Mouse (Mus musculus) urinary bladder, postnatal 25 days (tissue): ENCODE data around the gene Nptn.
A peak's percentile ranks its signal among the peaks of the same experiment; 100 is the strongest.

ENCODE experiments used
- DNase-seq: peaks from one replicate; pipeline ENCODE4 v3.0.0; 2022; ENCODE audit warnings: low spot score

The Nptn gene

GRCm38 (mm10) chr9:58657735-58658512, 75.9 kb downstream of the Nptn start:
- DNase-seq: no peak

DNA sequence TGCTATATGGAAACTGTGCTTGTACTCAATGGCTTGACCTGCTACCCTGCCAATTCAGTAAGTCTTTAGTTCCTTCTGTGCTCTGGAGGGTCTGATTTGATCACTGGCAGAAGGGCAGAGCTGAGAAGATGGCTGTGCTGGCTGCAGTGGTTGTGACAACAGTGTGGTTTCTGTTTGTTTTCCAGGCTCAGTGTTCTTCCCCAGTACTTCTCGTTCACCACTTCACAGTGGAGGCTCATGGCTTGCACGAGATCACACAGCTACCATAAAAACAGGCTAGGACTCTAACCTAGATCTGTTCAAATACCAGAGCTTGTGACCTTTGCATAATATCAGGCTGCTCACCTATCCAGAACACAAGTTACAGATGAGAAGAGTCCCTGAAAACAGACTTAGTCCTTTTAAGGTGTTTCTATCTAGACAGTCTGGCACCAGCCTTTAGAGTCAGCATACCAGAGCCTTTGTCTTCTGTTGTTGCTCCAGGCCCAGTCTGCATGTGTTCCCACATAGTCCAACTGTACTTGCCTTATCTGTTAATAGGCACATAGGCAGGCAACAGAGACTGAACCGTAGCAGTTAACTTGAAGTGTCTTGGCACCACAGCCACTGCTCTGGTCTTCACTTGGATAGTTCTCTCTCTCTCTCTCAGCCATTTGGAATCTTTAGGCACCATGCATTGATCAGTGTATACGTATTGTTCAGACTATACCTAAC, 76.7 kb downstream of the Nptn start:
- DNase-seq: no peak

- no peak for DNase-seq
Measured at GRCm38 (mm10) chr9:58659331-58659730, 77.3 kb downstream of the Nptn start.

DNA sequence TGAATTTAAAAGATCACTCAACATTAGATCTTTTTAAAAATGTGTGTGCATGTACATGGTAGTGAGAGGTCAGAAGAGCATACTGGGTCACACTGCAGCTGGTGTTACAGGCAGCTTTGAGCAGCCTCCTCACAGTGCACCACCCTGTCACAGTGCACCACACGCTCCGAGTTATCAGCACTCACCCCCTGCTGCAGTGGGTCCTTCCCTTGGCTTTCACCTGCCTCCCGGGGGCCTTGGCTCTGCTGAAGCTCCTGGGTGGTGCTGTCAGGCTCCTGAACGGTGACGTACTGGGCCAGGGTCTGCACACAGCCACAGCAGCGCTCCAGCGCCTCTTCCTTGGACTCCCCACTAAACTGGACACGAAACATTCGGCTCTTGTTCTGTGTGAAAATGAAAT, 77.9 kb downstream of the Nptn start:
- no peak for DNase-seq

- DNase-seq: no peak
Measured at GRCm38 (mm10) chr9:58660673-58661072, 78.6 kb downstream of the Nptn start.

DNA sequence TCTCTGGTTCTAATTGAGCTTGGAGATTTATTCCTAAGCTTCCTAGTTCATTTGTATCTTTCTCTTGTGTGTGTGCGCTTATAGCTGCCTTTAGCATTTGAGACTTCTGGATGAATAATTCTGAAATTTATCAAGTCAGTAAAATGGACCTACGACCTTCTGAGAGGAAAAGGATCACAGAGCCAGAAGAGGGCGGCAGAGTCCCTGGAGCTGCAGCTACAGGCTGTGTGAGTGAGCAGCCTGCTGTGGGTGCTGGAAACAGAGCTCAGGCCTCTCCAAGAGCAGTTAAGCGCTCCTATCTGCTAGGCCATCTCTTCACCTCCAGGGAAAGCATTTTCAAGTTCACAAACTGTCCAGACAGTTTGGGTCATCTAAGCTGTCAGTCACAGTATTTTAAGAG, 80.0 kb downstream of the Nptn start:
- no peak for DNase-seq

- DNase-seq: no peak
Measured at GRCm38 (mm10) chr9:58662791-58663190, 80.8 kb downstream of the Nptn start.

GRCm38 (mm10) chr9:58665492-58665891, 83.5 kb downstream of the Nptn start:
- DNase-seq: peak; percentile 52

DNA sequence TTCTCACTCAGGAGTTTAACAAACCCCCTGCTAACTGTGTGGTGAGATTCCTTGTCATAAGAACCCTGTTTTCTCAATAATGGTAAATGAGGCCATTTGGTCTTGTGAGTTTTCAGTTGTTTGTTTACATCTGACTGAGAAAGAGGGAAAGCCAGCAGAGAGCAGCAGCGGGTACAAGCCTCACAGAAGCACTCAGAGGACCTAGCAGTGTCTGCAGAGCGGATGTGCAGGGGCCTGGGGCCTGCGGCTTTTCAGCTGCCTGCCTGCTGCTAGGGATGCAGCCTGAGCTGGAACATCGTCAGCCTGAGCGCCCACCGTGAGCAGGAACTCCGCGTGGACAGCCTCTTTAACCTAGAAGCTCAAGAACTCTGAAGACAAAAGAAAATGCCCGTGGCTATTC, 84.2 kb downstream of the Nptn start:
- DNase-seq: no peak

DNA sequence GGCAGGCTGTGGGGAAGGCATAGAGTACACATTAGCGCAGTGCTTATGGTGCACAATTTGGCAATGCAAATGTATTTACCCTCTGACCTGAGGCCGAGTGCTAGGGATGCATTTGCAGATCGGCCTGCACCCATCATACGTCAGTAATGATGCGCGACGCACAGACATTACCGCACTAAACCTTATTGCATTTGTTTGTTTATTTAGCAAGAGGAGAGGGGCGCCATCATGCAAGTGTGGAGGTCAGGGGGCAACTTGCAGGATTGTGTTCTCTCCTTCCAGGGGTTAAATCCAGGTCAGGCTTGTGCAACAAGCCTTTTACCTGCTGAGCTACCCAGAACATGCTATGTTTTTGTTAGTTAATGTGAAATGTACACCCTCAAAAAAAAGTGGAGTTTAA, 85.2 kb downstream of the Nptn start:
- no peak for DNase-seq

- no peak for DNase-seq
Measured at GRCm38 (mm10) chr9:58668171-58668570, 86.1 kb downstream of the Nptn start.

- DNase-seq: no peak
Measured at GRCm38 (mm10) chr9:58669071-58669470, 87.0 kb downstream of the Nptn start.

DNA sequence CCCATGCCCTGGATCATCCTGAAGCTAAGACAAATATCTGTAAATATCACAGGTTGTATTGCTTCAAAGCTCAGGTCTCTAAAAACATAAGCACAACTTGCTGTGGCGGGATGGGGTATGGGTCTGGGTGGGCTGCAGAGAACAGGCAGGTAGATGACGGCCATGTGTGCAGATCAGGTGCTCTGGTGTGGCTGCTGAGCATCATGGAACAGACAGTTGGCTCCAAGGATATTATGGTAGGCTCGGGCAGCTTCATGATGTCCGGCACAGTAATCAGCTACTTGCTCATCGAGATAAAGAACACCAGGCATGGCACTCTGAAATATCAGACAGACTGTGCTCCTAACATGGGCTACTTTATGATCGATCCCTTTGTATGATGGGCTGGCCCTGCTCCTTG, 87.8 kb downstream of the Nptn start:
- no peak for DNase-seq

GRCm38 (mm10) chr9:58672474-58672873, 90.4 kb downstream of the Nptn start:
- DNase-seq: peak; percentile 20

GRCm38 (mm10) chr9:58674736-58675135, 92.7 kb downstream of the Nptn start:
- no peak for DNase-seq

DNA sequence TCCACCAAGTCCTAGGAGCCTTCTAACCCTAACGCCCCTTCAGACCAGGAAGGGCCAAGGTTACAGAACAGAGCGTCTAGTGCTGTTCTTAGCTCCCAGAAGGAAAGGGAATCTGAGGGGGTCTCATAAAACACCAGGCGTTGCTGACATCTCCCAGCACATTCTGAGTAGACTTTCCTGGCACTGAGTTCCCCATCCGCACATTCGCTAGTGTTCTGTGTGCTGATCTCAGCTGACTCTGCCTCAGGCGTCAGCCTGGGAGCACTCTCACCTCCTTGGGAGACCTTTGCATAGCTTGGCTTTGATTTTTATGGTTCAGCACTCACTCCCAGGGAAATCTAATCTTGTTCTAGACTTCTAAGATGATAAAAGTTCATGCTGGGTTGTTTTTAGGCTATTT, 93.3 kb downstream of the Nptn start:
- no peak for DNase-seq

GRCm38 (mm10) chr9:58681411-58681810, 99.4 kb downstream of the Nptn start:
- no peak for DNase-seq

GRCm38 (mm10) chr9:58682106-58682505, 100.1 kb downstream of the Nptn start:
- no peak for DNase-seq

- DNase-seq: no peak
Measured at GRCm38 (mm10) chr9:58683372-58683771, 101.3 kb downstream of the Nptn start.

DNA sequence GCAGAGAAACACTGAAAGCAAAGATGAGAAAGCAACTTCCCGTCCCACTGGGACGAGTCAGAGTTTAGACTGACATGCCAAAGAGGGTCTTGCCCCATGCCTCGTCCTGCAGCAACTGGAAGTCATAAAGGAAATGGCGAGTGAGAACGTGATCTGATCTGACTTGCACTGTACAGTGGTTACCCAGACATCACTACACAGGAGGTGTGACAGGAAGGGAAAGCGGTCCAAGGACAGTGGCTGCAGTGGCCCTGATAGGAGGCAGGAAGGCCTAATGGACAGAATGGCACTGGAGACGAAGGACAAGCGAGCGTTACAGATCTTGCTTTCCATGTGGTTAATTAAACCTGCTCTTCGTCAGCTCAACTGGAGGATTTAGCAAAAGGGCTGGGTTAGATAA, 103.2 kb downstream of the Nptn start:
- DNase-seq: no peak

GRCm38 (mm10) chr9:58688076-58688475, 106.0 kb downstream of the Nptn start:
- no peak for DNase-seq

- no peak for DNase-seq
Measured at GRCm38 (mm10) chr9:58690701-58691100, 108.7 kb downstream of the Nptn start.

DNA sequence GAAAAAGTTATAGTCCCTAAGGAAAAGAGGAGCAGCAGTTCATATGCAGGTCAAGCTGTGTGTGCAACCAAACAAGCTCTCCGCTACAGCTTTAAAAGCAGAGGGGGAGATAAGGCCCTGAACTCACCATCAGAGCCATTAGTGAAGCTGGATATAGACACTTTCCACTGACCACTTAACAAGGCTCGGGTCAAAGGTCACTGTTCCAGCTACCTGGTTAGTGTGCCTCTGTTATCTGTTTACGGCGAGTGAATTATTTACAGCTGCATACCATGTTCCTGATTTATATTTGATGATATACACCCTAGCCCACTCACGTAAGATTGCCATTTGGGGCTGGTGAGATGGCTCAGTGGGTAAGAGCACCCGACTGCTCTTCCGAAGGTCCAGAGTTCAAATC, 109.4 kb downstream of the Nptn start:
- DNase-seq: no peak

- no peak for DNase-seq
Measured at GRCm38 (mm10) chr9:58698486-58698885, 116.4 kb downstream of the Nptn start.
